Mouse (Mus musculus) ovary, adult 10 weeks (tissue): ENCODE results near the gene Grpel1. TPM values are rescaled to one million over a fixed set of nuclear protein-coding genes. Genes with fewer than 3 reads are reported as not detected.

Experiments
- polyA plus RNA-seq: library from polyadenylated mRNA; stranded (reverse); fragments of 350-450 nt; fragmentation: Illumina TruSeq; extraction: RNeasy Lipid Tissue Mini Kit (QIAGEN cat#74804); gene quantifications from one replicate; pipeline ENCODE4 v1.2.3, GENCODE M21; 2014

The Grpel1 gene
- polyA plus RNA-seq: 11.3 TPM

GRCm38 (mm10) chr5:36464709-36465661 is at the start of gene Grpel1:
Gene Grpel1 (plus strand): TSS chr5:36464998.

DNA sequence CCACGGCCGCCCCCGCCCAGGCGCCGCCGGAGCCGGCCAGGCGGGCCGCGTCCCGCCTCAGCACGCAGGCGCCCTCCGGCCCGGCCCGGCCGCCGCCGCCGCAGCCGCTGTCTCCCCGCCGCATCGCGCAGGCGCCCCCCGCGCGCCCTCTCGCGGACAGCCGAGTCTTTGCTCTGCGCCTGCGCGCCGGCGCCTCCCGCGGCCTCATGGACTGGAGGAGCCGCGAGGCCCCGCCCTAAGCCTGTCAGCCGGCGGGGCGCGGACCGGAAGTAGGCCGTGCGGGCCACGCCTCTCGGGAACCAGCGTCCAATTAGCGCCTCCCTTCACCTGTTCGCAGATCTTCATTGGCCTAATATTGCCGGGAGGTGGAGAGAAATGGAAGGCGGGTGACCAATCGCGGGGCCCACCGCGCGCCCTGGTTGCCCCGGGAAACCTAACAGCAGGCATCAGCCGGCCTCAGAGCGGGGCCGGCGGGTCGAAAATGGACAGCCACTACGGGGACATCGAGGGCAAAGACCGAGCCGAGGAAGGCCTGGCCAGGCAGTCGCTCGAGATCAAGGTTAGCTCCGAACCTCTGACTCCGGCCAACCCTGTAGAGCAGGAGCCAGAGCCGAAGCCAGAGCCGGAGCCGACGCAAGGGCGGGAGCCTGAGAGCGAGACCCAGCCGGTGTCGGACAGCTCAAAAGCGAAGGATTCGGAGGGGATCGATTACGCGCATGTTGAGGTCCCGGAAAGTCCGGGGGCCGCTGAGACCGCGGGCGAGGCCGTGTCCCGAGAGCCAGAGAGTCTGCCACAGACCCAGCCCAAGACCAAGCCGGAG is 19.6 kb downstream of the Grpel1 start, which contains the start of the genes Tada2b and Ccdc96:
TSS of gene Tada2b (minus strand) at position 115 of the 820 bp plus-strand sequence.
TSS of gene Ccdc96 (plus strand) at position 418 of the 820 bp plus-strand sequence.

Other genes starting within 250 kb of the Grpel1 start
- 2.3 TPM for gene Sorcs2, start 66.9 kb upstream of the Grpel1 start, polyA plus RNA-seq
- 27.5 TPM for gene Tada2b, start 19.3 kb downstream of the Grpel1 start, polyA plus RNA-seq
- 1.6 TPM for gene Ccdc96, start 19.6 kb downstream of the Grpel1 start, polyA plus RNA-seq
- gene Tbc1d14, start 128.3 kb downstream of the Grpel1 start, polyA plus RNA-seq: 26.9 TPM
- gene D5Ertd579e, start 231.0 kb downstream of the Grpel1 start, polyA plus RNA-seq: 58.6 TPM